Mouse (Mus musculus) adipocyte (in vitro differentiated cells): ENCODE measurements around the gene Tyms.
"Not testable (repeated sequence)": the region's sequence is repeated elsewhere in the genome, so short reads cannot be mapped to it uniquely, and the experiment has no call there.

Source experiments
- DNase-seq: peaks from one replicate; pipeline ENCODE4 v3.0.0-alpha.2; 2016; ENCODE audit warnings: low spot score

Tyms gene

DNA sequence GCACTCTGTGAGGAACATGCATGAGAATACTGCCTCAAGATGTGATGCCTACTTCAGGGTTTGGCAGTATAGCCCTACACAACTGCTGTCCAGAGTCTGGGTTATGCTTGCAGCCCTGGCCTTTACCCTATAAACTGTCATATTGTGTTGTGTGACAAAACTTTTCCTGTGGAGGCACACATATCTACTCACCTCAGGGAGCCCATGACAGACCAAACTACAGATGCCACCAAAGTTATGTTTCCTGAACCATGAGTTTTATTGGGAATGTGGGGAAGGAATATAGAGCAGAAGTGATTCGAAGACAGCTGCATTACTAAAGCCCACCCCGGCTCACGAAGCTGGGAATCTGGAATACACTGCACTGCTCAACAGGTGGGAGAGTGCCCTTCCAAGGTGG, 29.9 kb upstream of the Tyms start:
- DNase-seq: no peak

GRCm38 (mm10) chr5:30098260-30098659, 24.8 kb upstream of the Tyms start:
- no peak for DNase-seq

DNA sequence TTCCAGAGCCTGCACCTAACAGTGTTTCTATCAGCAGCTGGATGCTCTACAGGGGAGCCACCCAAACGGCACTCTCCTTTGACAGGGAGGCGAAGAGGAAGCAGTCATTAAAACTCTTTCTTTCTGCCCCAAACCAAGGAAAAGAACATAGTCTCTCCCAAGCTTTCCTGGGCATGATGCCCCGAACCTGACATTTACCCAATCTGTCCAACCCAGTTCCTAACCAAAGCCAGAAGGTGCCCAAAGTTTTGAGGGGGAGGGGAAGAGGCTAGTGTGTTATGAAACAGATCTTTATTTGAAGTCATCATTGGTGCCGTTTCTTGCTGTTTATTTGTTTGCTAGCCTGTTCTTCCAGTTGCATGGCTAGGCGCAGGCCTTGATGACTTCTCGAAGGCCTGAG, 22.3 kb upstream of the Tyms start:
- DNase-seq: peak; percentile 64

DNA sequence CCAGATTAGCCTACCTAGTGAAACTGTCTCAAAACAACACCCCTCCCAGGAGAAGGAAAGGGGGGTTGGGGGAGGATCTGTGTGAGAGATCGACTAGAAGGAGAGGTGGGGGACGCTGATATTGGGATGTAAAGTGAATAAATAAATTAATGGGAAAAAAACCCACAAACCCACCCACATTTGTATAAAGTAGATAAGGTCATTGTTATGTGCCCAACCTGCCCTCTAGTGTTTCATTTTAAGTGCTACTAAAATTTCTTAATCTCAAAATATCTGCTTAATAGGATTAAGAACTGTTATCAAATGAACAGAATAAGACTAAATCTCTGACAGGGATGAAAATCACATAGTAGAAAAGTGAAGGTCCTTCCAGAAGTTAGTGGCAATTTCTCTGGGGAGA, 21.0 kb upstream of the Tyms start:
- DNase-seq: no peak

- no peak for DNase-seq
Observed at GRCm38 (mm10) chr5:30092701-30093100, 19.3 kb upstream of the Tyms start.

GRCm38 (mm10) chr5:30072377-30072776, 1.0 kb downstream of the Tyms start:
- DNase-seq: no peak

- DNase-seq: no peak
Observed at GRCm38 (mm10) chr5:30071677-30072076, 1.7 kb downstream of the Tyms start.

- no peak for DNase-seq
Observed at GRCm38 (mm10) chr5:30067726-30068125, 5.7 kb downstream of the Tyms start.

GRCm38 (mm10) chr5:30059607-30060006, 13.8 kb downstream of the Tyms start:
- DNase-seq: not testable (repeated sequence)

DNA sequence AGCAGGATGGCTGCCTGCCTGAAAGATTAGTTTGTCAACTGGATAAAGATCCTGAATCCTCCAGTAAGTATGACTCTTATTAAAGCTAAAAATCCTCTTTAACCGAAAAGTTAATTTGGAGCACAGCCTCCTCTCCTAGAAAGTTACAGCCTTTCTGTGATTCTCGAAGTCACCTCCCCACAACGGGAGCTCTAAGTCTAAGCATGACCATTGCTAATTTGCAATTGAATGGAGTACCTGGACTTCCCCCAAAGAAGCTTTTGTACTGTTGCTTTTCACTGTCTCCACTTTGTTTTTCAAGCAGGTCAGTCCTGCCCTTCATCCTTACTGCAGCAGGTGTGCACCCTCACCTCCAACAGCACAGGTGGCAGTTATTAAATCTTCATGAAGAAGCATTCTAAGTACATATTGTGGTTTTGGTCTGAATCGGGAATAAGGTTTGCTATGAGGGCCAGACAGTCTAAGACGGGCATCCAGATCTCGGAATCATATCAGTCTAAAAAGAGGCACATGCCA, 15.1 kb downstream of the Tyms start:
- no peak for DNase-seq

DNA sequence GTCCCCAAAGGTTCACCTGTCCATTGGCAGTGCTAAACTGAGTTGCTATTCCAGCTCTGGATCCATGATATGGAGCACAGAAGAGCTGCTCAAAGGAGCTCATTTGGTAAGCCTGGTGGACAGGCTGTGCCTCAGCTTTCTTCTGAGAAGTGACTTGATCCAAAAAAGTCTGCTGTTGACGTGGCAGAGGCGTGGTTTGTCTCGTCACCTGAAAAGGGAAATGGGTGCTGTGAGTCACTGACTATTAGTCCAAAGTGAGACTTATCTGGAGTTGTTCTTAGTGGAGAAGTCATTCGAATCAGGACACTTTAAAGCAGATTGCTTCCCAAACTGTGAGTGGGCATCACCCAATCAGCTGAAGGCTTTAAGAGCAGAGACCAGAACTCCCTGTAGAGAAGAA, 33.6 kb downstream of the Tyms start:
- not testable (repeated sequence) for DNase-seq

DNA sequence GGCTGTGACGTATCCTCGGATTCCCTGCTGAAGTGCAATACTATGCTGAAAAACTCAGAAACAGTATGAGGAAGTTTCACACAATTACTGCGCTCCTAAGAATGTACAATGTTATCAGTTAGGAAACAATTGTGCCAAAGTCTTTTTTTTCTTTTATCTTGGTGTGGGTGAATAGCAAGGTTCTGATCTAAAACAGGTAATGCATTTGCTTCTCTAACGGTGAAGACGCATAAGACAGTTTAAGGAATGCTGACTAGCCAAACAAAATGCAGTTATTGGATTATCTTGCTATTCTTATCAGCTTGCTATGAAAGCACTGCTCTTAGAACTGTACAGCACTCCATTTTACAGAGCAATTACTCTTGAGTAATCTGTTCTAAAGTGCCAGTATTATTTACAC, 34.1 kb downstream of the Tyms start:
- DNase-seq: not testable (repeated sequence)

- DNase-seq: not testable (repeated sequence)
Observed at GRCm38 (mm10) chr5:30037111-30037510, 36.3 kb downstream of the Tyms start.

DNA sequence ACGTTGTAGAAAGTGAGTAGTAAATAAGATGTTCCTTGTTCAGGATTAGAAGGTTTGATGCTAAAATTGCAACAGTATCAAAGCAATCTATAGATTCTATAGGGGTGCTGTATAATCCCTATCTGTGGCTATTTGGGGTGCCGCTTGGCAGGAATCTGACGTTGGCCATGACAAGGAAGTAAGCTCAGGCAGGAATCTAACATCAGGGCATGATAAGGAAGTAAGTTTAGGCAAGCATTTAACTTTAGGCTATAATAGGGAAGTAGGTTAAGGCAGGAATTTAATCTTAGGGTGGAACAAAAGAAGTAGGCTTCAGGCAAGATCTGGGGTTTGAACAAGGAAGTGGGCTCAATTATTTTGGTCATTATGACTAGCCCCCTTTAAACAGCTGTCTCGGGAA, 37.6 kb downstream of the Tyms start:
- not testable (repeated sequence) for DNase-seq

DNA sequence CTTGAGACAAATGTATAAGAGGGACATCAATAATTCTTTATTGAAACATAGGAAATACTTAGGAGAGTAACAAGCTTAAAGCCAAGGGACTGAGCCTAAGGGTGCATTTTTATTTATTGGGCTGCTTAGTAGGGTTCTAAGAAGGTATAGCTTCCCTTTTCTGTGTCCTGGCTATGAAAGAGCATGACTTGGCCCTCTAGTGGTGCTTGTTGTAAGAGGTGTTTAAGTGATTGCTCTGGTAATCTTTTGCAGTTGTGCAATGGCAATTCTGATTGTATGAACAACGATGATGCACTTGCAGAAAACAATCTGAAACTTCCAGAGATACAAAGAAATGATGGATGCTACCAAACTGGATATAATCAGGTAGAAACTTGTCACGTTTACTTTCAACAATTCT, 58.8 kb downstream of the Tyms start:
- peak; percentile 59 for DNase-seq

- DNase-seq: peak; percentile 96
Observed at GRCm38 (mm10) chr5:30012726-30013503, 60.5 kb downstream of the Tyms start, which contains the start of gene Il6. TSS of gene Il6 (plus strand) at chr5:30013114.
